ENCODE assay signal across 28 mouse cellular contexts in genomic region chr10:95836530-95837264, GRCm38 (mm10). TPM values are rescaled to one million over a fixed set of nuclear protein-coding genes. Genes with fewer than 3 reads are reported as not detected.
DNase-seq lines count a peak whose midpoint lies in the region; ATAC-seq lines count a peak whose summit lies in the region.
"Had no signal": no experiment of that assay in that cellular context is flagged by ENCODE, and none has a peak within 500 bp of the region (broad histone marks: within the 10 kb centered on the region; RNA-seq: fewer than 3 reads in every experiment).

No protein-coding gene starts in this region.

- H3K4me2 ChIP-seq in kidney, embryonic 15.5 days = no peak overlapping the region
- peak overlapping the region; percentile 20; the same call in 1 of the 2 replicates for H3K4me2 ChIP-seq in liver, embryonic 15.5 days
- H3K4me2 ChIP-seq in liver, embryonic 12.5 days = no peak overlapping the region
- H3K4me2 ChIP-seq: embryonic facial prominence, embryonic 15.5 days; heart, embryonic 13.5 days; hindbrain, embryonic 12.5 days; limb, embryonic 12.5 days; midbrain, embryonic 12.5 days had no signal

- no peaks in the 10 kb centered on the region for H3K9me3 ChIP-seq in kidney, embryonic 15.5 days (replicated peaks)
- no peaks in the 10 kb centered on the region for H3K9me3 ChIP-seq in liver, embryonic 15.5 days (replicated peaks)
- no peaks in the 10 kb centered on the region for H3K9me3 ChIP-seq in liver, embryonic 12.5 days (replicated peaks)
- H3K9me3 ChIP-seq: embryonic facial prominence, embryonic 15.5 days; heart, embryonic 13.5 days; hindbrain, embryonic 12.5 days; limb, embryonic 12.5 days; midbrain, embryonic 12.5 days had no signal

- H3K27ac ChIP-seq in kidney, embryonic 15.5 days = no peak overlapping the region
- peak overlapping the region; percentile 61 for H3K27ac ChIP-seq in liver, embryonic 15.5 days (replicated peaks)
- H3K27ac ChIP-seq in liver, embryonic 12.5 days = no peak overlapping the region
- H3K27ac ChIP-seq: embryonic facial prominence, embryonic 15.5 days; heart, embryonic 13.5 days; hindbrain, embryonic 12.5 days; limb, embryonic 12.5 days; midbrain, embryonic 12.5 days had no signal

- no peaks in the 10 kb centered on the region for H3K27me3 ChIP-seq in kidney, embryonic 15.5 days
- no peaks in the 10 kb centered on the region for H3K27me3 ChIP-seq in liver, embryonic 15.5 days
- H3K27me3 ChIP-seq in liver, embryonic 12.5 days (replicated peaks) = 0 out of 2 replicates have a peak, but pooled peaks cover 3% of the 10 kb centered on the region
- H3K27me3 ChIP-seq: embryonic facial prominence, embryonic 15.5 days; hindbrain, embryonic 12.5 days; limb, embryonic 12.5 days; midbrain, embryonic 12.5 days had no signal

- peaks cover 5% of the 10 kb centered on the region; the same call in 1 of the 2 replicates for H3K4me1 ChIP-seq in kidney, embryonic 15.5 days
- H3K4me1 ChIP-seq in liver, embryonic 15.5 days (replicated peaks) = no peaks in the 10 kb centered on the region; the same call in 1 of the 2 replicates
- no peaks in the 10 kb centered on the region for H3K4me1 ChIP-seq in liver, embryonic 12.5 days
- H3K4me1 ChIP-seq: embryonic facial prominence, embryonic 15.5 days; hindbrain, embryonic 12.5 days had no signal

- DNase-seq in kidney, adult 11 months = peak; percentile 51
- peak; percentile 4 for DNase-seq in forelimb bud, embryonic 11.5 days (ENCODE audit: low read depth, low spot score)
- peak; percentile 13 for DNase-seq in yolk sac, embryonic 10.5 days (ENCODE audit: low spot score)
- DNase-seq in spleen, postnatal 4 days (ENCODE audit: low spot score in 2 of 2) = no peak
- DNase-seq: adrenal gland, postnatal 10 days; B cell, adult 2 months; cerebellum, adult 2 months; cerebellum, postnatal 36 days; embryo, embryonic 11 days; gastrocnemius, postnatal 14 days; heart, adult 18-20 months; heart, postnatal 14 days; lung, adult 18-20 months; lung, postnatal 10 days; spleen, adult 18-20 months had no signal

- ATAC-seq in kidney, embryonic 15.5 days (replicated peaks; ENCODE audit: low FRiP score) = no peak
- peak; percentile 77 for ATAC-seq in liver, embryonic 15.5 days (ENCODE audit: insufficient read depth)
- no peak for ATAC-seq in liver, embryonic 12.5 days
- ATAC-seq: activated CD4-positive, CD25-positive, alpha-beta regulatory T cell, adult 4 months; forebrain, embryonic 14.5 days; intestine, postnatal 0 days had no signal

- H3K9ac ChIP-seq in kidney, embryonic 15.5 days = no peak overlapping the region
- H3K9ac ChIP-seq in liver, embryonic 15.5 days = no peak overlapping the region
- no peak overlapping the region for H3K9ac ChIP-seq in liver, embryonic 12.5 days
- H3K9ac ChIP-seq: embryonic facial prominence, embryonic 15.5 days; heart, embryonic 13.5 days; hindbrain, embryonic 12.5 days; limb, embryonic 12.5 days; midbrain, embryonic 12.5 days had no signal

- 65% methylated on average over 9 of the region's 9 CpGs for WGBS in kidney, embryonic 15.5 days
- WGBS in liver, embryonic 15.5 days (ENCODE audit: insufficient replicate concordance) = 43% methylated on average over 9 of the region's 9 CpGs
- WGBS in liver, embryonic 12.5 days (ENCODE audit: insufficient replicate concordance) = 61% methylated on average over 9 of the region's 9 CpGs

- H3K4me3 ChIP-seq in kidney, embryonic 15.5 days (replicated peaks) = no peak overlapping the region
- no peak overlapping the region for H3K4me3 ChIP-seq in liver, embryonic 15.5 days (replicated peaks)
- H3K4me3 ChIP-seq in liver, embryonic 12.5 days = no peak overlapping the region
- H3K4me3 ChIP-seq: embryonic facial prominence, embryonic 15.5 days; heart, embryonic 13.5 days; hindbrain, embryonic 12.5 days; limb, embryonic 12.5 days; midbrain, embryonic 12.5 days had no signal

- H3K36me3 ChIP-seq in kidney, embryonic 15.5 days = no peaks in the 10 kb centered on the region
- H3K36me3 ChIP-seq in liver, embryonic 15.5 days (replicated peaks) = no peaks in the 10 kb centered on the region
- no peaks in the 10 kb centered on the region for H3K36me3 ChIP-seq in liver, embryonic 12.5 days
- H3K36me3 ChIP-seq: embryonic facial prominence, embryonic 15.5 days; heart, embryonic 13.5 days; hindbrain, embryonic 12.5 days; limb, embryonic 12.5 days; midbrain, embryonic 12.5 days had no signal

RNA-seq across cellular contexts. Expression of gene Gm33543, which starts 6.0 kb away (rescaled TPM):
- 0.09 and 0.18 TPM in 2 replicates for polyA plus RNA-seq in kidney, embryonic 15.5 days (2015; fragmentation: Nextera tagmentation; extraction: Ambion mirVana)
- polyA plus RNA-seq in liver, embryonic 15.5 days (2015; fragmentation: Nextera tagmentation; extraction: Ambion mirVana) = 0.12 and 0.13 TPM in 2 replicates
- not detected in 2 replicates for polyA plus RNA-seq in liver, embryonic 12.5 days (2016; fragmentation: Nextera tagmentation; extraction: Ambion mirVana)
- polyA plus RNA-seq: activated CD4-positive, CD25-positive, alpha-beta regulatory T cell, adult 4 months; cerebellum, adult 2 months; forebrain, embryonic 14.5 days; heart, embryonic 13.5 days; hindbrain, embryonic 12.5 days; intestine, postnatal 0 days; limb, embryonic 12.5 days; midbrain, embryonic 12.5 days; neural tube, embryonic 11.5 days; testis, adult 2 months had no signal

Comparison
In these comparisons a context has a peak if more than half of its experiments do, and no peak if none do; other contexts are left out.
1. DNase-seq: peak in kidney, adult 11 months (single experiment), forelimb bud, embryonic 11.5 days (single experiment) and yolk sac, embryonic 10.5 days (single experiment); none in spleen, postnatal 4 days (0 of 2).